Mouse (Mus musculus): ENCODE results near the gene Wdr78. TPM values are rescaled to one million over a fixed set of nuclear protein-coding genes. Genes with fewer than 3 reads are reported as not detected.

Gene Wdr78
- total RNA-seq (2017): 0.75 to 1.4 TPM (median 0.86 TPM) in 3 replicates

GRCm38 (mm10) chr4:103114184-103115111 lies at the start of gene Wdr78, which contains the start of gene Mier1:
TSS of gene Wdr78 (minus strand) at chr4:103114555.
TSS of gene Mier1 (plus strand) at chr4:103114390.
- peak; percentile 96 for ATAC-seq (replicated peaks; ENCODE audit: insufficient number of reproducible peaks, low FRiP score, low TSS enrichment, poor library complexity, severe bottlenecking)

- ATAC-seq (replicated peaks; ENCODE audit: insufficient number of reproducible peaks, low FRiP score, low TSS enrichment, poor library complexity, severe bottlenecking): no peak
Observed at GRCm38 (mm10) chr4:103158781-103159180, 44.4 kb upstream of the Wdr78 start.

- no peak for ATAC-seq (replicated peaks; ENCODE audit: insufficient number of reproducible peaks, low FRiP score, low TSS enrichment, poor library complexity, severe bottlenecking)
Observed at GRCm38 (mm10) chr4:103151946-103152345, 37.6 kb upstream of the Wdr78 start.

DNA sequence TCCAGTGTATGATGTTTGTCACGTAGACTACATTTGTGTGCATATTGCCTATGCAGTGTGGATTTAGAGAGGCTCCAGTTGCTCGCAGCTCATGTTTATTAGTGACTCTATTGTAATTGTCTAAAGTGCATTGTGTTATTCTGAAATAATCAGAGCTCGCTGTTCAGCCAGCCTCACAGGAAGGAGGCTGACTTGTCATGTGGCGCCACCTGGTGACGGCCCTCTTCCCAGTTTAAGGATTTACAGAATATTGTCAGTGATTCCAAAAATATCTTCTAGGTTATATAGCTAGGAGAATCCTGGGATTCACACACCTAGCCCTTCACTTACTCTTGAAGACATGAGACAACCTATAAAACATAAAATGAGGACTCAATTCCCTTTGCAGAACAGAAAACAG lies 32.0 kb upstream of the Wdr78 start:
- ATAC-seq (replicated peaks; ENCODE audit: insufficient number of reproducible peaks, low FRiP score, low TSS enrichment, poor library complexity, severe bottlenecking): no peak; the same call in 1 of the 2 replicates

DNA sequence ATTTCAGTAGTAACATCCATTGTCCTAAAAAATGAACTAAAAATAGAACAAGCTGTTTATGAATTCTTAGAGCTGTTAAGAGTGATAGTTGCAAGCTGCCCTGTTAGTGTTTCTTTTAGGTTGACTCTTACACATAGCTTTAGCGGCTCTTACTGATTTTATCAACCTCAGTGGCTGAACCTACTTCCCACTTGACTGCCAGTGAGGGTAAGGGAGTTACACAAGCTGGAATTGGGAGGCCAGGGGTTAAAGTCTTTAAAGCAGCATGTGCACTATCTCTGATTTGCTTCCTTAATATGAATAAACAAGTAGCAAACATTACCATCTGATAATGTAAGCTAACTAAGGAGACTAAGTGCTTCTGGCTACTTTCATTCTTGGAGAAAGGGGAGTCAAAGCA lies 22.6 kb upstream of the Wdr78 start:
- no peak for ATAC-seq (replicated peaks; ENCODE audit: insufficient number of reproducible peaks, low FRiP score, low TSS enrichment, poor library complexity, severe bottlenecking)

DNA sequence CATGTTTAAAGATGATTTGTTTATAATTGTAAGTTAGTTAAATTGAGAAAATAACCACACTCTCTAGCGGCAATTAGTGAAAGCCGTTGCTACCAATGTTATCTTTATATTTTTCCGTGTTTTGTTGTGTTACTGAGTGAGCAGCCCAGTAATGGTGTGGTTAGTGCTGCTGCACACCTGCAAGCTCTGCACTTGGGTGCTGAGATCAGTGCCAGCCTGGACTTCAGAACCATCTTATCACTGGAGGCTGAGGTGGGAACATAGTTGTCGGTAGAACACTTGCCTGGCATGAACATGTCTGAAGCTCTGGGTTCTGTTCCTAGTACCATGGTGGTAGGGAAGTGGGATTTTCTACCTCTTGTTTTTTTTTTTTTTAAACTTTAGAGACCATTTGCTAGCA lies 12.2 kb upstream of the Wdr78 start:
- ATAC-seq (replicated peaks; ENCODE audit: insufficient number of reproducible peaks, low FRiP score, low TSS enrichment, poor library complexity, severe bottlenecking): no peak

DNA sequence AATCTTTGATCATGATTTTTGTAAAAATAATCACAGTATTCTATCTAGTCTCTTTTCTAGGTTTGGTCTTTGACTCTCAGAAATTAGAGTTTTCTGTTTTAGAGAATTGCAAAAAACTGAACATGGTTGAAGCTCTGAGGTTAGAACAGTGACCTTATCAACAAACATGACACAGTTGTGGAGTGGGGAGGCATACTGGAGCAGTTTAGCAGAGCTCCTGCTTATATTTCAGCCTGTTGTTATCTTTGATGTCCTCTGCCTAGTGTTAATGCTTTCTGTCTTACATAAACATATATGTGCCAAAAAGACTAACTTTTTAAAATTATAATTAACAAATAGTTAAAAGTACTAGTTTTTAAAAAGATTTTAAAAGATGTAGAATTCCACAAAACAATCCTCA lies 9.3 kb upstream of the Wdr78 start:
- no peak for ATAC-seq (replicated peaks; ENCODE audit: insufficient number of reproducible peaks, low FRiP score, low TSS enrichment, poor library complexity, severe bottlenecking)

- no peak for ATAC-seq (replicated peaks; ENCODE audit: insufficient number of reproducible peaks, low FRiP score, low TSS enrichment, poor library complexity, severe bottlenecking)
Observed at GRCm38 (mm10) chr4:103123086-103123485, 8.7 kb upstream of the Wdr78 start.

DNA sequence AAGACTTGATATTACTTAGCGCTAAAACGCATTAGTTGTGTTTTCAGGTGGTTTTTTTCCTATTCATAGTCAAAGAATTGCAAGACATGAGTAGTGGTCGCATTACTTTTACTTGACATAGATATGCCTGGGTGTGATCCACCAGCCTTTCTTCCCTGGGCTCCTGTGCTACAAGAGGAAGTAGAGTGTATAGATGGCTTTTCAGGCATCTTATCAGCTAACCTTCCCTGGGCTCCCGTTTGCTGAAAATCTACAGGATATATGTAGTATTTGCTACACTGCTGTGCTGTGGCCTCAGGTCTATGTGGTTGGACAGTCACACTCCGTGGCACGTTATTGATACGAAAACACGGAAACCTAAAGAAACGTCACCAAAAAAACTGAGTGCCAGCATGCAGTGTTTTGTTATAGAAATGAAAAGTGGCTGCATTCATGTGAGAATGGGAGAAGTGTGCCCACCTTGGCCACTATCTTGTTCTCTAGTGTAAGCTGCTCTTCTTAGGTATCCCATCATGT lies 6.6 kb upstream of the Wdr78 start:
- ATAC-seq (replicated peaks; ENCODE audit: insufficient number of reproducible peaks, low FRiP score, low TSS enrichment, poor library complexity, severe bottlenecking): no peak

DNA sequence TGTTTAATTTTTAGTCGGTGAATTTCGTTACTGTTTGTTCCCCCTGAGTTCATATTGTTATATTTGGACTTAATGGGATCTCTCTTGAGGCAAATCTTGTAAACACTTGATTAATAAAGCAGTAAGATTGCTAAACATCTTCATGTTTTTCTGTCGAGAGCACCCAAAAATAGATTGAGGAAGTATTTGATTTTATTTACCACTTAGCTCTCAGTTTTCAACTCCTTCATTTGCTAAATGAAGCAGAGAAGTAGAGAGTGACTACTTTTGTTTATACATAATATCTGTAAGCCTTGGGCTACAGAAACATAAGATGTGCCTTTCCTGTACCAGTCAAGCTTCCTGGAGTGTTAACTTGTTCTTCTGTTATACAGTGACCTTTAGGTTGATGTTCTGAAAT lies 6.0 kb upstream of the Wdr78 start:
- 0 out of 2 replicates have a peak, but pooled peaks have one; percentile 1 for ATAC-seq (replicated peaks; ENCODE audit: insufficient number of reproducible peaks, low FRiP score, low TSS enrichment, poor library complexity, severe bottlenecking)

DNA sequence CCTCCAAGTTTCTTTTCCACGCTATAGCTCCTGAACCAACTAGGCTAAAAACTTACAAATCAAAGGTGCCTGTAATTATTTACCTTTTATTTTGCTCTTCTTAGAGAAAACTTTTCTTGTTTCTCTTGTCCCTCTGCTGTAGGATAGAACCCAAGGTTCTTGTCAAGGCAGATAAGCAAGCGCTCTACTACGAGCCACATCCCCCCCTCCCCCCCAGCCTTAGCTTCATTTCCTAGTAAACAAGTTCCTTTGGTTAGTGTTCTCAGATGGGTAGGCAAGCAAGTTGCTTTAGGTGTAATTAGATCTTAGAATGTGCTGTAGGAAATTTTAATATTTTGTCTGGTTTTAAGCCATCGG lies 5.7 kb upstream of the Wdr78 start:
- ATAC-seq (replicated peaks; ENCODE audit: insufficient number of reproducible peaks, low FRiP score, low TSS enrichment, poor library complexity, severe bottlenecking): no peak

- peak; percentile 8; the same call in 1 of the 2 replicates for ATAC-seq (replicated peaks; ENCODE audit: insufficient number of reproducible peaks, low FRiP score, low TSS enrichment, poor library complexity, severe bottlenecking)
Observed at GRCm38 (mm10) chr4:103119229-103120027, 5.1 kb upstream of the Wdr78 start.

GRCm38 (mm10) chr4:103118888-103119228 lies 4.5 kb upstream of the Wdr78 start:
- ATAC-seq (replicated peaks; ENCODE audit: insufficient number of reproducible peaks, low FRiP score, low TSS enrichment, poor library complexity, severe bottlenecking): no peak

DNA sequence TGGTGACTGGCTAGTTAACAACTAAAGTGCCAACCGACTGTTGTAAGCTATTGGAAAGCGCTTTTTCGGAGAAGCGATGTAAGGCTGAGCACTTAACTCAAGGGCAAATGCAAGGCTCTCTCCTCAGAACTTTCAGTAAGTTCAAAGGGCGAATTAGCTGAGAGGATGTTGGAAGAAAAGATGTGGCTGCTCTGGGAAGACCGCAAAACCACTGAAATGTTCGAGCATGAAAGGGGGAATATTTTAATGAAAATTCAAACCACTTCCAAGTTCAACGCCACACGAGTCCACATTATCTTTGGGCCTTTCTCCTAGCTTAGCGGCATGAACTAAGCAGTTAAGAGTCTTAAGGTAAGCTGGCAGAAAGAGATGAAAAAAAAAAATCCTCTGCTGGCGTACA lies 953 bp downstream of the Wdr78 start:
- no peak for ATAC-seq (replicated peaks; ENCODE audit: insufficient number of reproducible peaks, low FRiP score, low TSS enrichment, poor library complexity, severe bottlenecking)

DNA sequence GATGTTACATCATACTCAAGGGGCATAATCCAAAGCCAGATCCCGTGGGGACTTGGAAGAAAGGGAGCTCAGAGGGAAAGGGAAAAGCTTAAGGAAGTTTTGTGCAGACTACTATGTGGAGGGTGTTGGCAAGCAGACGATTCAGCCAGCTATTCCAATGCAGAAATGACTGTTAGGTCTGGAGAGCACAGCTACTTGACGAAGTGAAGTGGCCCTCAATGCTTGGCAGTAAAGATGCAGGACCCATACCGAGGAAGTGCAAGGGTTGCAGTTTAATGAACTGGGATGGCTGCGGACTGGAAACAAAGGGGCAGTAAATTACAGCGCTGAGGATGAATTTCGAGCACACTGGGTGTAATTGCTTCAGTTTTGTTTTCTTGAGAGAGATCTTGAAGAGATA lies 1.7 kb downstream of the Wdr78 start:
- no peak for ATAC-seq (replicated peaks; ENCODE audit: insufficient number of reproducible peaks, low FRiP score, low TSS enrichment, poor library complexity, severe bottlenecking)

- no peak for ATAC-seq (replicated peaks; ENCODE audit: insufficient number of reproducible peaks, low FRiP score, low TSS enrichment, poor library complexity, severe bottlenecking)
Observed at GRCm38 (mm10) chr4:103098532-103098931, 15.8 kb downstream of the Wdr78 start.

GRCm38 (mm10) chr4:103095921-103096320 lies 18.4 kb downstream of the Wdr78 start:
- no peak for ATAC-seq (replicated peaks; ENCODE audit: insufficient number of reproducible peaks, low FRiP score, low TSS enrichment, poor library complexity, severe bottlenecking)

GRCm38 (mm10) chr4:103085237-103085636 lies 29.1 kb downstream of the Wdr78 start:
- no peak for ATAC-seq (replicated peaks; ENCODE audit: insufficient number of reproducible peaks, low FRiP score, low TSS enrichment, poor library complexity, severe bottlenecking)

- ATAC-seq (replicated peaks; ENCODE audit: insufficient number of reproducible peaks, low FRiP score, low TSS enrichment, poor library complexity, severe bottlenecking): no peak
Observed at GRCm38 (mm10) chr4:103070631-103071030, 43.7 kb downstream of the Wdr78 start.
